Mouse (Mus musculus) heart, embryonic 13.5 days (tissue): ENCODE results near the gene Smim4. TPM values are rescaled to one million over a fixed set of nuclear protein-coding genes. Genes with fewer than 3 reads are reported as not detected.

ENCODE experiments used
- ATAC-seq: fragments of 200-750 bp; cut with Nextera tagmentation; 2 replicates; pipeline ENCODE4 v1.8.0; 2017; ENCODE audit warnings: moderate TSS enrichment; ENCODE audit not compliant: insufficient number of reproducible peaks, low FRiP score, low TSS enrichment; ENCODE audit errors: extremely low read depth
- H3K27ac ChIP-seq: fragments of 300-500 bp; sonication (generic); replicated peaks from 2 replicates; pipeline ENCODE4 v1.5.1; 2015; ENCODE audit warnings: moderate library complexity, mild to moderate bottlenecking, inconsistent platforms
- H3K27me3 ChIP-seq: fragments of 300-500 bp; sonication (generic); replicated peaks from 2 replicates; pipeline ENCODE4 v1.6.1; 2015; ENCODE audit warnings: mild to moderate bottlenecking, inconsistent platforms
- H3K36me3 ChIP-seq: fragments of 300-500 bp; sonication (generic); 2 replicates; pipeline ENCODE4 v1.6.1; 2015; ENCODE audit warnings: mild to moderate bottlenecking, inconsistent platforms
- H3K4me1 ChIP-seq: fragments of 300-500 bp; sonication (generic); 2 replicates; pipeline ENCODE4 v1.6.1; 2015; ENCODE audit warnings: inconsistent platforms
- H3K4me2 ChIP-seq: fragments of 300-500 bp; sonication (generic); 2 replicates; pipeline ENCODE4 v1.6.1; 2015; ENCODE audit warnings: inconsistent platforms, mild to moderate bottlenecking, moderate library complexity
- H3K4me3 ChIP-seq: fragments of 300-500 bp; sonication (generic); 2 replicates; pipeline ENCODE4 v1.5.1; 2015; ENCODE audit warnings: moderate library complexity, mild to moderate bottlenecking, inconsistent platforms
- H3K9ac ChIP-seq: fragments of 300-500 bp; sonication (generic); 2 replicates; pipeline ENCODE4 v1.6.1; 2015; ENCODE audit warnings: inconsistent platforms, mild to moderate bottlenecking, moderate library complexity
- H3K9me3 ChIP-seq: fragments of 300-500 bp; sonication (generic); 2 replicates; pipeline ENCODE4 v1.6.1; 2016; ENCODE audit warnings: inconsistent platforms
- WGBS: fragments of 180-500 bp; shearing (Covaris S2); methylation state at CpG from one replicate; pipeline ENCODE4 v1.1.7; 2015; ENCODE audit warnings: mixed read lengths; 5-methylcytosine and 5-hydroxymethylcytosine counted together
- polyA plus RNA-seq: library from polyadenylated mRNA; unstranded; fragments of >200 nt; fragmentation: Nextera tagmentation; extraction: Ambion mirVana; gene quantifications from 2 replicates; pipeline ENCODE4 v1.2.1, GENCODE M21; 2015

Gene Smim4
- polyA plus RNA-seq, 1 experiment from 2014 or later = 78.4 TPM

- Histone ChIP-seq H3K27ac (no peak overlapping the region), H3K4me2 (no peak overlapping the region), H3K9ac (no peak overlapping the region), H3K4me1 (no peaks in the 10 kb centered on the region), H3K27me3 (no peaks in the 10 kb centered on the region), H3K36me3 (peaks cover 81% of the 10 kb centered on the region), H3K9me3 (no peaks in the 10 kb centered on the region), H3K4me3 (no peak overlapping the region)
- 65% methylated on average over 1 of the region's 1 CpGs for WGBS
- ATAC-seq = no peak
These were observed 82.9 kb downstream of the Smim4 start for GRCm38 (mm10) chr14:31045817-31046216.

GRCm38 (mm10) chr14:31045296-31045695 is 83.5 kb downstream of the Smim4 start:
- H3K9me3 ChIP-seq = no peaks in the 10 kb centered on the region
- no peaks in the 10 kb centered on the region for H3K4me1 ChIP-seq
- H3K4me3 ChIP-seq = no peak overlapping the region
- no peaks in the 10 kb centered on the region for H3K27me3 ChIP-seq
- no peak overlapping the region for H3K27ac ChIP-seq
- ATAC-seq = no peak
- H3K9ac ChIP-seq = no peak overlapping the region
- WGBS = 82% methylated on average over 5 of the region's 5 CpGs
- no peak overlapping the region for H3K4me2 ChIP-seq
- peaks cover 79% of the 10 kb centered on the region for H3K36me3 ChIP-seq

Other genes with a start within 250 kb of the Smim4 start
- 2.5 and 2.6 TPM in 2 replicates for gene Mustn1, start 249.8 kb downstream of the Smim4 start, polyA plus RNA-seq
- gene Itih4, start 242.5 kb downstream of the Smim4 start, polyA plus RNA-seq = 0.12 and 1.1 TPM in 2 replicates
- 1.5 and 5.1 TPM in 2 replicates for gene Itih3, start 205.2 kb downstream of the Smim4 start, polyA plus RNA-seq
- gene Itih1, start 185.7 kb downstream of the Smim4 start, polyA plus RNA-seq = 0.15 and 0.87 TPM in 2 replicates
- 4.7 and 4.9 TPM in 2 replicates for gene Nek4, start 177.6 kb downstream of the Smim4 start, polyA plus RNA-seq
- gene Glt8d1, start 127.6 kb downstream of the Smim4 start, polyA plus RNA-seq = 46.8 and 51.9 TPM in 2 replicates
- 340 and 382 TPM in 2 replicates for gene Spcs1, start 127.3 kb downstream of the Smim4 start, polyA plus RNA-seq
- 93.0 and 102 TPM in 2 replicates for gene Pbrm1, start 109.8 kb downstream of the Smim4 start, polyA plus RNA-seq
- 61.2 and 64.9 TPM in 2 replicates for gene Gnl3, start 109.8 kb downstream of the Smim4 start, polyA plus RNA-seq
- 300 and 318 TPM in 2 replicates for gene Nt5dc2, start 2.1 kb upstream of the Smim4 start, polyA plus RNA-seq
- gene Stab1, start 39.7 kb upstream of the Smim4 start, polyA plus RNA-seq = 43.2 and 49.5 TPM in 2 replicates
- gene Tnnc1, start 79.4 kb upstream of the Smim4 start, polyA plus RNA-seq = 3,442 and 4,164 TPM in 2 replicates
- 340 and 345 TPM in 2 replicates for gene Nisch, start 88.0 kb upstream of the Smim4 start, polyA plus RNA-seq
- gene Sema3g, start 88.9 kb upstream of the Smim4 start, polyA plus RNA-seq = 0.51 TPM in 2 replicates
- 7.8 and 8.2 TPM in 2 replicates for gene Phf7, start 122.4 kb upstream of the Smim4 start, polyA plus RNA-seq
- gene Bap1, start 122.5 kb upstream of the Smim4 start, polyA plus RNA-seq = 52.0 and 59.1 TPM in 2 replicates
- gene Dnah1, start 194.9 kb upstream of the Smim4 start, polyA plus RNA-seq = 0.94 and 1.3 TPM in 2 replicates
- gene Capn7, start 207.7 kb upstream of the Smim4 start, polyA plus RNA-seq = 32.8 and 36.7 TPM in 2 replicates